Mouse (Mus musculus) yolk sac, embryonic 10.5 days (tissue): ENCODE data around the gene Olfr9.
"Not testable (repeated sequence)": the region's sequence is repeated elsewhere in the genome, so short reads cannot be mapped to it uniquely, and the experiment has no call there.

Source experiments
- DNase-seq: peaks from one replicate; pipeline ENCODE4 v3.0.0-alpha.2; 2017; ENCODE audit warnings: low spot score

The Olfr9 gene

DNA sequence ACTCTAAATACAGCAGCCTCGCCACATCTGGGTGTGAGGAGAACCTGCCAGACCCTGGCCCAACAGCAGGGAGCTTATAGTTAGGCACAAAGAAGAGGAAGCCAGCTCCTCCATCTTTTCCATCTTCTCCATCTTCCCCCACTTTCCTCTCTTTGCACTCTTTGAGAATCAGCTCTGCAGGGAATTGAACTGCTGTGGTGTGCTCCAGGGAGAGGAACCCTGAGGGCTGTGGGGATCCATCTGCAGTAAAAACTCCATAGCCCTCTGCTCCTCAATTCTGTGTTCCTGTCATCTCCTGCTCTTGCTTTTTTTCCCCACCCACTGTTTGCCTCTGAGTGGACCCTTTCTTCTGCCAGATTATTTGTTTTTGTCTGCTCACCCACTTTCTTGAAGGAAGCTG, at the start of gene Olfr9:
Olfr9 (plus strand) TSS at position 301 of the 400 bp plus-strand sequence.
- not testable (repeated sequence) for DNase-seq

DNA sequence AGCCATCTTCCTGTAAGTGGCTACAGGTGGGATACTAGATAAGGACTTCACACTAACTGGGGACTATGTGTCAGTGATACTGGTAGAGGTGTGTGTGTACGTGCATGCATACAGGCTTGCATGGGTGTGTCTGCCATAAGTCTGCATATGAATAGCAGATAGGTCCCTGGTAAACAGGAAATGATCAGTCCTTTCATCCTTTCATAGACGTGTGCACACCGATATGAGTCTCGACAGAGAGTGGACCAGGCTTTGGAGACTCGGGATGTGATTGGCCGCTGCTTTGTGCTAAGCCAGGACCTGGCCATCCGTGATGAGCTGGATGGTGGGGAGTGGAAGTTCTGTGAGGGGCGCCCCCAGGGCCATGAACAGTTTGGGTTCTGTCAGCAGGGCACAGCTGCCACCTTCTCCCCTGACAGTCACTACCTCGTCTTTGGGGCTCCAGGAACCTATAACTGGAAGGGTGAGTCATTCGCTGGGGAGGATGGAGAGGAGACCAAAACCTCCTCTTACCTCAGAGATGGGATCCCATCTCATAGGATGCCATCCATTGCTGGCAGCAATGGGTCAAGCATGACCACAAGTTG, 48.7 kb upstream of the Olfr9 start:
- no peak for DNase-seq

DNA sequence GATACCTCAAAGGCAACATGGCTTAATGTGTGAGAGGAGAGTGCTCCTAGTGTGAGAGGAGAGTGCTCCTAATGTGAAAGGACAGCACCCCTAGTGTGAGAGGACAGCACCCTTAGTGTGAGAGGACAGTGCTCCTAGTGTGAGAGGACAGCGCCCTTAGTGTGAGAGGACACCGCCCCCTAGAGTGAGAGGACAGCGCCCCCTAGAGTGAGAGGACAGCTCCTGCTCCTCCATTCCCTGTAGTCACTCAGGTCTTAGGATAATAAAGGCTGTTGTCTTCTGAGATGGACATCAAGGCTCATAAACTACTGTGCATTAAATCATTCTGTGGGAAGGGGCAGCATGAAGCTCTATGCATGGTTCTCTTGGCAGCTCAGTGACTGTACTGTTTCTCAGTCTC, 43.6 kb upstream of the Olfr9 start:
- no peak for DNase-seq

DNA sequence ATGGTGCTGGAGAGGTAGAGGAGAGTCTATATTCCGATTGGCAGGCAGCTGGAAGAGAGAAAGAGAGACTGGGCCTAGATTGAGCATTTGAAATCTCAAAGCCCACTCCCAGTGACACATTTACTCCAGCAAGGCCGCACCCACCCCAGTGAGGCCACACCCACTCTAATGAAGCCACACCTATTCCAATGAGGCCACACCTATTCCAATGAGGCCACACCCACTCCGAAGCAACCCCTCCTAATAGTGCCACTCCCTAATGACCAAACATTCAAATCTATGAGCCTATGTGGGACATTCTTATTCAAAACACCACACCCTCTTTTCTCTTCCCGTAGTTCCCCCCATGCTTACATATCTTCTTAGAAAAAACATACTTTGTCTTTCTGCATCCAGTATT, 41.7 kb upstream of the Olfr9 start:
- no peak for DNase-seq

DNA sequence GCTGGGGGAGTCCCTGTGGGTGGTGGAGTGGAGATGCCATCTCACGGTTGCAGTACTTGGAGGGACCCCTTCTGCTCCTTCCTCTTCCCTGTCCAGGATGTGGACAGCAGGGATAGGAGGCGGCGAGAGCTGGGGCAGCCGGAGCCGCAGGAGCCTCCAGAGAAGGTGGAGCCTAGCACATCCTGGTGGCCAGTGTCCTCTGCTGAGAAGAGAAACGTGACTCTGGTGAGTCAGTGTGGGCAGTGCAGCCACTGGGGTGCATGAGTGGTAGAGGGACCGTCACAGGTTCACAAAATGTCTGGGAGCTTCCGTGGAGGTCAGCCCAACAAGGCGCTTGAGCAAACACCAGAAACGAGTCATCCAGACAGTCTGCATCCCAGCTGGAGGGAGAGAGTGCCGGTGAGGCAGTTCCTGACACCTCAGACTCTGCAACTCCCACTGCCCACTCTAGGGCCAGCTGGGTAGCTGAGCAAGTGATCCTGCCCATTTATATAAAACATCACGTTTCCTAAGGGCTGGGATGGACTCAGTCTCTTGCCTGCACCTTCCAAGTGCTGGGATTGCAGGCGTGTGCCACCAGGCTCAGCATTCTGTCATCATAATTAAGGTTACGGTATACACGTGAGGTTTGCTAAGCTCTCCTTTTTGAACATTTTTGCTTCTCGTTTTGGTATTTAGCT, 38.9 kb upstream of the Olfr9 start:
- DNase-seq, result no peak

DNA sequence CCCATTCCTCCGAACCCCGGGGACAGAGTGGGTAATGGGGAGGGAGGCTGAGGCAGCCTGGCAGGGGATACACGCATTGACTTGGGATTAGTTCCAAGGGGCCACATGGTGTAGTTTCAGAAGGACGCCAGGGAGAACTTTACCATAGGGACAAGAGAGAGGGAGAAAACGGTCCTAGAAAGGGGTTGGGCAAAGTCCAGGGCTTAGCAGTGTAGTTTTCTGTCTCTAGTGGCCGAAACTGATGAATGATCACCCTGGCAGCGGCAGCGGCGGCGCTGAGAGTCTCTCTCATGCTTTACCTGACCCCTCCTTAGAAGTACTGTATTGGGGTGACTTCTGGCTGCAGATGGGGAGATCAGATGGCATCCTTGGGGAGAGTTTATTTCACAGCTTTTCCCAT, 30.9 kb upstream of the Olfr9 start:
- no peak for DNase-seq

DNA sequence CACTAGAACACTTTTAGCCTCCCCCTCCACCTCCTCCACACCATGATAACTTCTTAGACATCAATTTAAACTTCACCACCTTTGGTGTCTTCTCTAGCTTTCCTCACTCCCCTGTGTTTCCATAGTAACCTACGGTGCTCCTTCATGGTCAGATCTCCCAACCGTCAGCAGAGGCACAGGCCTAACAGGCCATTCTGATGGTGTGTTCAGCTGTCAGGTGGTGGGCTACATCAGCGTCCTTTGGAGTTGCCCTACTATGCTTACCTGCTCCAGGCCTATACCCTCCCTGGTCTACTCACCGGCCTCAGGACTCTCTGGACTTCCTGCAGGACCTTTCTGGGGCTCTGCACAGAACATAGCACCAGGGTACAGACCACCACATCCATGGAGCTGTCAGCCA, 29.1 kb upstream of the Olfr9 start:
- DNase-seq, result no peak

DNA sequence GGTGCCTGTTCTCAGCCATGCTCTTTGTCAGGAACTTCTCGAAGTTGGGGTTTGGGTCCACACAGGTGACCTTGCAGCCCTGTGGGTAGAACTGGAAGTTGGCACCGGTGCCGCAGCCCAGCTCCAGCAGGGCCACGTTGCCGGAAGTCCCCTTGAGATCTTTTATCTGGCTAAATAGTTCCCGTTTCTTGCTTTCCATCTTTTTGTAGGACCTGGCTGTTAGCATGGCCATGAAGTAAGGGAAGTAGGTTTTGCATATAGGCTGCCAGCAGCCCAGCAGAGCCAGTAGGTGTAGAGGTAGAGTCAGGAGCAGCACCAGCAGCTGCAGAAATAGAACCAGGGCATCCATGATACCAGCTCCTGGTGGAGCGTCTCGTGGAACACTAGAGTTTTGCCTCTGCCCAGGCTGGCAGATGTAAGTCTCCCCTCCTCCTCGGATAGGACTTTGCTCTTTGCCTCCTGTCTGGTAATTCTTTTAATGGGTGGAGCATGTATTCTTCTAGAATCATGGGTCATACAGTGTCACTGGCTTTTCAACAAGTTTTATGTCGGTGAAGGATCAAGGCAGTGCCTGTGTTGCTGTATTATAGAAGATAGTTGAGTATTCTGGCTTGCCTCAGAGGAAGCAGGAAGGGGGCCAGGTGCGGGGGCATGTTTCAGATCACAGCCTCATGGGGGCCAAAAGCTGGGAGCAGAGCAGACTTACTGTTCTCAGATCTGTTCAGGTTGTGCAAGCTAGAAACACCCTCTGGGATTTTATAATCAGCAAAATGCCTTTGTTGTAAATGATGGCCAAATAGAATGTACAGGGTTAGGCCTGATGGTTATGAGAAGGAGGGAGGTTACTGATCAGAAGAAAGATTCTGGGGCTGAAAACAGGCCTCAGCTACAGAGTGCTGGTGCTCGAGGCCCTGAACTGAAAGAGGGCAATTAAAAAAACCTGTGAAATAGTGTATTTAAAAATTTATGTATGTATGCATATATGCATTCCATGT, 28.3 kb upstream of the Olfr9 start, which contains the start of gene Mettl7b:
Mettl7b (minus strand) TSS at position 399 of the 995 bp plus-strand sequence.
- no peak for DNase-seq

DNA sequence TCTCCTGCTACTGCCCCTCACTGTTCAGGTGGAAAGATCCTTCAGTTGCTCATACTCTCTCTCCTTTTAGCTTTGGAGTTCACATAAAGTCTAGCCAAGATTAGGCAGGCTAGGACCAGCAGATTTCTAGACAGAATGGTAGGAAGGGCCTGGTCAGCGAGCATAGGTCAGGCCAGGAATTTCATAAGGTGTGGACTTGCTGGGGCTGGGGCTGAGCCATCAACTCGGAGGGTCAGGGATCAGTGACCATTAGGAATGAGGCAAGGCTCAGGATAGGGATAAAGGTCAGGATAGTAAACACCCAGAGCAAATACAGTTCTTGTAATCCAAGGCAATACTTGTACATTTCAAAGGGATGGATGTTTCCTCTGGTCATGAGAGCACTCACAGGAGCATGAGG, 24.3 kb upstream of the Olfr9 start:
- peak; percentile 87 for DNase-seq

DNA sequence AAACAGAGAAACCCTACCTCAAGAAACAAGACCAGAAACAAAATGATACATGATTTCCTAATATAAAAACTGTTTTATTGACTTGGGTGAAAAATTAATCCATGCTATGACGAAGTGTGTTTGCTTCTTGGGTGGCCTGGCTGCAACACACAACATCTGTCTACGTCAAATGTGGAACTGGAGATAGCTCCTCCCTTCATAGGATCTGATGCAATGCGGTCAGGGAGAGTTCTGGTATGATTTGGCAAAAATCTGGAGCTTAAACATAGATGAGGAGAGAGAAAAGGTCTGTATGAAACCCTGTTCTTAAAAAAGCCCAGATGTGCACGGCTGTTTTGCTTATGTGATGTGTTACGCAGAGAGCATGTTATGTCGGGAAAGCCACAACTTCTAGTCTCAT, 23.4 kb upstream of the Olfr9 start:
- no peak for DNase-seq

DNA sequence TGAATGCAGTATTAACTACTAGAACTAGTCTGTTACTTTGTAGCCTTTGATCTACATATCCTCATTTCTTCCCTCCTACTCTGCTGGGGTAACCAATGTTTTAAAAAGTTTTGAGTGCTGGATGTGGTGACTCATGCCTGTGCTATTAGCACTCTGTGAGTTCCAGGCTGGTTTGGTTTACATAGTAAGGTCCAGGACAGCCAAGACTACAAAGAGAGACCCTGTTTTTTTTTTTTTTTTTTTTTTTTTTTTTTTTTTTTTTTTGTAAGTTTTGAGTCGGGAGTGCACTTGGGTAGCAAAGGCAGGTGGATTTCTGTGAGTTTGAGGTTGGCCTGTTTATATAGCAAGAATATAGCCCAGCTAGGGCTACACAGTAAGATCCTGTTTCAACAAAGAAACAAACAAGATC, 20.9 kb upstream of the Olfr9 start:
- no peak for DNase-seq

DNA sequence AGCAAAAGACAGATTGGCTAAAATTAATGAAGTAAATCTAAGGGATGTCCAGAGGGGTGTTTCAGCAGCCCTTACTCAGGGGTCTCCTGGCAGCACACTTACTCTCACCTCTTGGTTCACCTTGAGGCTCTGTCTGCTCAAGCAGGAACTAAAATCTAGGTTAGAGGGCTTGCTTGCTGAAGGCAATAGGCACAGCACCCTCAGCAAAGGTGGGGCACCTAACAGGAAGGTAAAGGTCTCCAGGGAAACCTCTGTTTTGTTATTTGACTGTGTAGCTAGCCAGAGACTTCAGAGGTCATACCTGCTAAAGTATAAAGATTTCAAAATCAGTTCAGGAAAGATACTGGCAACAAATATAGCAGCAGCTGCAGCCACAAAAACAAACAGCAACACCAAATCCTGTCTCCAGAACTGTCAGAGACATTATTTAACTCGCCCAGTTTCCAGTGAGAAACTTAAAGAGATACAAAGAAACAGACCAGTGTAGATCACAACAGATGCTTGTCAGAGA, 18.4 kb upstream of the Olfr9 start:
- no peak for DNase-seq

DNA sequence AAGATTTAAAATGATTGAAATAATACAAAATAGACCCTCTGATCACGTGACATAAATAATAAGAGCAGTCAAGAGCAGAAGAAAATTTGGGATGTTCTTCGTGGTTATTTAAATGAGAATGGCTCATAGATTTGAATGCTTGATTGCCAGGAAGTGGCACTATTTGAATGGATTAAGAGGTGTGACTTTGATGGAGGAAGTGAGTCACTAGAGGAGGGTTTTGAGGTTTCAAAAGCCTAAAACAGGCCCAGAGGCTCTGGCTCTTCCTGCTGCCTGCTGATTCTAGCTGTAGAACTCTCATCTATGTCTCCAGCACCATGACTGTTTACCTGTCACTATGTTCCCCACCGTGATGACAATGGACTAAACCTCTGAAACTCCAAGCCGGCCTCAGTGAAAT, 16.4 kb upstream of the Olfr9 start:
- DNase-seq, result no peak

DNA sequence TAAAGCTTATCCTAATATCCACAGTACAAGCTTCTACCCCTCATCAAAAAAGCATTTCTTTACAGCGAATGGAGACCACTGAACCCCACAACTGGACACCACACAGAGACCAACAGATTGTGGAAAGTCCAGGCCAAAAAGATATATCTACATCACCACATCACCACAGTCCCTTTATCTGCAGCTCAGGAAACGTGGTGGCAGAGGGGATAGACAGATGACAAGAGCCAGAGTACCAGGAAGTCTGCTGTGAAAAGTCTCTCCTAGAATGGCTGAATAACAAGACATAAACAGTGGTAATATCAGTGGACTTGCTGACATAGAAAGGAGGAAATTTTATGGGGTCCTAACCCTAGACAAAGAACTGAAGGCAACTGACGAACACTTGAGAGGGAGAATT, 12.8 kb upstream of the Olfr9 start:
- no peak for DNase-seq

DNA sequence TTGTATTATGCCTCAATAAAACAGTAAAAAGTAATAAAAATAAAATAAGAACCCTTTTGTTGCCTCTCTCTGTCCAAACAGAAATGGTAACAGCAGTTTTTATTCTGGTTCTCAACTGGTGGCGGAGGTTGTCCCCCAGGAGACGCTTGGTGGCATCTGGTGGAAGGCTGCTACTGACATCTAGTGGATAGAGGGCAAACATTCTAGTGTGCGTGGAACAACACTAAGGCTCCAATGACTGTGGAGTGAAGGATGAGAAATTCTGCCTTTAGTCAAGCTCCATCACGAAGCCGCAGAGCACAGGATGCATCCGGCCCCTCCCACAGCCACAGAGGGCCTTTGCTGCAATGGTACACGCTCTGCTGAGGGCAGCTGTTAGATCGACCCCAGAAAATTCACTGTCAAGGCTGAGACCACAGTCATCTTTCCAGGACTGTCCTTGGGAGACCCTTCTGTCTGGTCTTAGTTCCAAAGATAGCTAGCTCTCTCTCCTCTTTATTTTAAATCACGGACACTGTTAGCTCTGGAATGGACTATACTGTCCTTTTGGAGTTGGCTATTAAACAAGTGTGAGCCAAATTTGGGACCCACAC, 11.6 kb upstream of the Olfr9 start:
- DNase-seq, result peak; percentile 27

DNA sequence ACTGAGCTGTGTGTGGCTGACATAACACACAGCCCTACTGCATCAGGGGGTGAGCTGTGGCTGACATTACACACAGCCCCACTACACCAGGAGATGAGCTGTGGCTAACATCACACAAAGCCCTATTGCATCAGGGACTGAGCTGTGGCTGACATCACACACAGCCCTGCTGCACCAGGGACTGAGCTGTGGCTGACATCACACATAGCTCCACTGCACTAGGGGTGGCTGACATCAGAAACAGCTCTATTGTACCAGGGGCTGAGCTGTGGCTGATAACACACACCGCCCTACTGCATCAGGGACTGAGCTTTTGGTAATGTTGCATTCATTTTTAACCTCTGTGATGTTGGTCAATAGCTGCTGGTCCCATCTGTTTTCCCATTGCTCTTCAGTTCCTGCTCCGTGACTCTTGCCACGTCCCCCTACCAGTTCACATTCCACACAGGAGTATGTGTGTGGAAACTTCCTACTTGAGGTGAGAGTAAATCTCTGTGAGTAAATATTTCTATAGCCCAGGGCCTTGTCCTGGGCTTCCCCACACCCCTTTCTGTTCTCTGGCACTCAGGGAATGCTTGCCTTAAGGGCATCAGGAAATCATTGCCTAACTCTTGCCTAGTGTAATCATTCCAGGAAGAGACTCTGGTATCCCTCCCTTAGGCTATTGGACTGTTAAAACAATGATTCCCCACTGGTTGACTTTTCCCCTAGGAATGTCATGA, 8.4 kb upstream of the Olfr9 start:
- peak; percentile 37 for DNase-seq

DNA sequence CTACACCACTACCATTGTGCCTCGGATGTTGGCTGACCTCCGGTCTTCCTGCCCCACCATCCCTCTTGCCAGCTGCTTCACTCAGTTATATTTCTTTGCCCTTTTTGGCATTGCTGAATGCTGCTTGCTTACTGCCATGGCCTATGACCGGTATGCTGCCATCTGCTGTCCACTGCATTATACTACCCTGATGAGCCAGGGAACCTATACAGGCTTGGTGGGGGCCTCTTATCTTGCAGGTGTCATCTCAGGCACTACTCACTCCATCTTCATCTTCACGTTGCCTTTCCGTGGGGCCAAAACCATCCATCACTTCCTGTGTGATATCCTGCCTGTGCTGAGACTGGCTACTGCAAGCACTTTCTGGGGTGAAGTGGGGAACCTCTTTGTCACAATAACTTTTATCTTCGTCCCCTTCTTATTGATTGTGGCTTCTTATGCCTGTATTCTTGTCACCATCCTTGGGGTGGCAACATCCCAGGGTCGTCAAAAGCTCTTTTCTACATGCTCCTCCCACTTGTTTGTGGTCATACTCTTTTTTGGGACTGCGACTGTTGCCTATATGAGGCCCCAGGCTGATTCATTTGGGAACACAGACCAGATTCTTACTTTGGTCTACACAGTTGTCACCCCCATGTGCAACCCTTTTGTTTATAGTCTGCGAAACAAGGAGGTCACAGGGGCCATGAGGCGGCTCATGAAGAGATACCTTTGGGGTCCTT, 1.1 kb downstream of the Olfr9 start:
- DNase-seq, result not testable (repeated sequence)

DNA sequence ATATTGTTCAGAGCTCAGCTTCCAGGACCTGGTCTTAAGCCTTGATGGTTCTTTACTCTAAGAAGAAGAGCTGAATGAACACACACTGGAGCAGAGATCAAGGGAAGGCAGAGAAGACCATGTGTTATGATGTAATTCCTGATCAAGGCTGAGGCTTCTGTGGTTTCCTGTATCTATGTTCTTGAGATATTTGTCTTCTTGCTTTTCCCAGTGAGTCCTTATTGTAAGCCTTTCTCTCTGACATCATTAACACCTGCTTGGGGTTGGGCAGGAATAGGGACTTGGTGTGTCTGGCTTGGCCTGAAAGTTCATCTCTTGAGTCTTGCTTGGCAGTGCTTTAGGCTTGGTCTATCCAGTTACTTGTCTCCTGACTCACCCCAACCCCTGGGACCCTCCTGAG, 1.8 kb downstream of the Olfr9 start:
- DNase-seq, result no peak

DNA sequence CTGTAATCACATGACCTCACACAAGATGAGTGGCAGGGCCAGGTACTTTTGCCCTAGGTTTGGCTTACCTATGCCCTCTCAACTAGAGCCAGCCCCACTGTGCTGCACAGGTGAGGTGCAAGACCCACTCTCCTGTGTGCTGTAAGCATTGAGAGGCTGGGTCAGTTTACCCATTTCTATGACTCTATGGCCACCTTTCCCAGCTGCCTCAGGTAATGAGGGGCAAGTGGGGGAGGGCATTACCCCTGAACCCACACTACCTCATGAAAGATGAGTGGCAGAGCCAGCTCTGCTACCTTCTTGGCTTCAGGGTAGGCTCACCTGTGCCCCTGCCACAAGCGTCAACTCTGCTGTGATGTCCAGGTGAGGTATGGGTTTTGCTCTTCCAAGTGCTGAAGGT, 6.6 kb downstream of the Olfr9 start:
- no peak for DNase-seq

DNA sequence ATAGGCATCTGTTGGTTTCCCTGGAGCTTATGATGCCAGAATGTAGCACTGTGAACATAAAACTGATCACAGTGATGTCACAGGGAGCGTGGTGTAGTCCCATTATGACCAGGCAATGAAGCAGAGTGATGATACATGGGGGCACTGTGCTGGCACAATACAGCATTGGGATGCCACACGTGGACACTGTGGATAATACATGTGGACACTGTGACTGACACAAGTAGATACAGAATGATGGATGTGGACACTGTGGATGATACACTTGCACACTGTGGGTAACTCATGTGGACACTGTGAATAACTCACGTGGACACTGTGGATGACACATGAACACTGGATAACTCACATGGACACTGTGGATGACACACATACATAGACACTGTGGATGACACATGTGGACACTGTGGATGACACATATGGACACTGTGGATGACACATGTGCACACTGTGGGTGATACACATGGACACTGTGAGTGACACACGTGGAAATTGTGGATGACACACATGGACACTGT, 7.4 kb downstream of the Olfr9 start:
- no peak for DNase-seq
